12 mouse cellular contexts compared by ENCODE assay signal in the genomic region with DNA sequence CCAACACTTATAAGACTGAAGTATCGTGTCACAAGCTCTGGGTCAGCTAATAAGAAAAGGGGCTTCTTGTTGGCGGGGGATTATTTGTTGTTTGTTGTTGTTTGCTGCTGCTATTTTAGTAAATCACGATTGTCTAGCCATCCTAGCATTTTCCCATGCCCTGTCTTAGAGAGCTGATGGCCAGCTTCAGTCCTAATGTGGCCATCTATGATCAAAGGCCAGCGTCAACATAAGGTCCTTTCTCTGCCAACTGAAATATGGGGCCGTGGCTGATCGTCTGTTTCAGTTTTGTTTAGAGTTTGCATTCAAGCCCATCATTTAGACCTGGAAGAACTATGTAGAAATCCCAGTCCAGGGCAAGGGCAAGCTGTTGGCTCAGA.
DNase-seq lines count a peak whose midpoint lies in the region; ATAC-seq and TF ChIP-seq lines count a peak whose summit lies in the region.
"Had no signal": no experiment of that assay in that cellular context is flagged by ENCODE, and none has a peak within 500 bp of the region (broad histone marks: within the 10 kb centered on the region; RNA-seq: fewer than 3 reads in every experiment).

No protein-coding gene starts in this region.

- peak overlapping the region; percentile 21 to 44; a peak in 2 of 4 replicates for H3K27ac ChIP-seq in heart, embryonic 14.5 days (replicated peaks in 1 of 2; ENCODE audit: control insufficient read depth in 1 of 2, insufficient read depth in 1 of 2, low read depth in 2 of 2, low read length in 2 of 2)
- no peak overlapping the region; the same call in none of the 2 replicates for H3K27ac ChIP-seq in liver, postnatal 0 days (ENCODE audit: low read depth)
- no peak overlapping the region for H3K27ac ChIP-seq in liver, embryonic 11.5 days (ENCODE audit: low read depth, low read length)
- H3K27ac ChIP-seq in embryonic facial prominence, embryonic 13.5 days, result peak overlapping the region; percentile 48; the same call in 1 of the 2 replicates
- peak overlapping the region; percentile 67; the same call in 1 of the 2 replicates for H3K27ac ChIP-seq in limb, embryonic 13.5 days
- H3K27ac ChIP-seq: macrophage had no signal

- 67% methylated on average over 6 of the region's 6 CpGs for WGBS in heart, embryonic 14.5 days
- WGBS in liver, postnatal 0 days (ENCODE audit: insufficient replicate concordance), result 65% methylated on average over 6 of the region's 6 CpGs
- 64% methylated on average over 6 of the region's 6 CpGs for WGBS in liver, embryonic 11.5 days
- 37% methylated on average over 6 of the region's 6 CpGs for WGBS in embryonic facial prominence, embryonic 13.5 days
- WGBS in limb, embryonic 13.5 days, result 39% methylated on average over 6 of the region's 6 CpGs

- TF ChIP-seq CTCF in liver, postnatal 0 days (IDR thresholded peaks at IDR 0.05; ENCODE audit: low read depth), result no peak

- H3K36me3 ChIP-seq in heart, embryonic 14.5 days (ENCODE audit: control insufficient read depth, insufficient read depth, low read length), result no peaks in the 10 kb centered on the region
- H3K36me3 ChIP-seq in liver, postnatal 0 days (replicated peaks; ENCODE audit: insufficient read depth, low read length), result 0 out of 2 replicates have a peak, but pooled peaks cover 3% of the 10 kb centered on the region
- H3K36me3 ChIP-seq in liver, embryonic 11.5 days (ENCODE audit: control insufficient read depth, insufficient read depth, low read length), result no peaks in the 10 kb centered on the region
- no peaks in the 10 kb centered on the region for H3K36me3 ChIP-seq in embryonic facial prominence, embryonic 13.5 days
- no peaks in the 10 kb centered on the region for H3K36me3 ChIP-seq in limb, embryonic 13.5 days

- H3K4me3 ChIP-seq in heart, embryonic 14.5 days (ENCODE audit: control insufficient read depth in 1 of 2, insufficient read depth in 1 of 2, low read depth in 1 of 2, low read length in 2 of 2), result no peak overlapping the region
- H3K4me3 ChIP-seq in liver, postnatal 0 days (ENCODE audit: low read depth, low read length), result no peak overlapping the region
- H3K4me3 ChIP-seq in liver, embryonic 11.5 days (ENCODE audit: low read depth, low read length), result no peak overlapping the region
- no peak overlapping the region for H3K4me3 ChIP-seq in embryonic facial prominence, embryonic 13.5 days
- H3K4me3 ChIP-seq in limb, embryonic 13.5 days, result no peak overlapping the region
- H3K4me3 ChIP-seq: forebrain, embryonic 13.5 days had no signal

- H3K4me1 ChIP-seq in heart, embryonic 14.5 days (ENCODE audit: control insufficient read depth in 2 of 2, insufficient read depth in 2 of 2, low read length in 2 of 2), result peaks cover 29 to 50% of the 10 kb centered on the region in 2 experiments
- peaks cover 17% of the 10 kb centered on the region for H3K4me1 ChIP-seq in liver, postnatal 0 days (ENCODE audit: insufficient read depth)
- H3K4me1 ChIP-seq in liver, embryonic 11.5 days (replicated peaks; ENCODE audit: control insufficient read depth, insufficient read depth, low read length), result peaks cover 3% of the 10 kb centered on the region
- peaks cover 55% of the 10 kb centered on the region for H3K4me1 ChIP-seq in embryonic facial prominence, embryonic 13.5 days
- peaks cover 64% of the 10 kb centered on the region for H3K4me1 ChIP-seq in limb, embryonic 13.5 days

- intact Hi-C loops in heart, postnatal 36 days (cut with DNase I), result no loop called here

- H3K9me3 ChIP-seq in heart, embryonic 14.5 days (ENCODE audit: control insufficient read depth, low read length), result no peaks in the 10 kb centered on the region
- H3K9me3 ChIP-seq in liver, postnatal 0 days (ENCODE audit: low read length), result no peaks in the 10 kb centered on the region
- H3K9me3 ChIP-seq in liver, embryonic 11.5 days (ENCODE audit: control insufficient read depth, low read length), result no peaks in the 10 kb centered on the region
- H3K9me3 ChIP-seq in embryonic facial prominence, embryonic 13.5 days, result no peaks in the 10 kb centered on the region
- H3K9me3 ChIP-seq in limb, embryonic 13.5 days, result no peaks in the 10 kb centered on the region
- H3K9me3 ChIP-seq: forebrain, embryonic 13.5 days had no signal

- no peak for ATAC-seq in heart, embryonic 14.5 days (ENCODE audit: insufficient number of reproducible peaks, insufficient read depth, low FRiP score, low read depth)
- peak; percentile 23; the same call in 1 of the 2 replicates for ATAC-seq in liver, postnatal 0 days
- ATAC-seq in liver, embryonic 11.5 days (replicated peaks; ENCODE audit: low FRiP score), result no peak
- ATAC-seq in embryonic facial prominence, embryonic 13.5 days (ENCODE audit: insufficient number of reproducible peaks, insufficient read depth, low FRiP score, low TSS enrichment, low read depth), result no peak
- no peak for ATAC-seq in limb, embryonic 13.5 days (ENCODE audit: low FRiP score, low read depth)
- ATAC-seq: forebrain, embryonic 13.5 days had no signal

- TF ChIP-seq EP300 in liver, postnatal 0 days (IDR thresholded peaks at IDR 0.05; ENCODE audit: low read depth), result no peak

- H3K27me3 ChIP-seq in heart, embryonic 14.5 days (ENCODE audit: control insufficient read depth, insufficient read depth, low read length), result no peaks in the 10 kb centered on the region
- H3K27me3 ChIP-seq in liver, postnatal 0 days (ENCODE audit: insufficient read depth, low read length), result no peaks in the 10 kb centered on the region
- H3K27me3 ChIP-seq in liver, embryonic 11.5 days (replicated peaks; ENCODE audit: control insufficient read depth, insufficient read depth, low read length), result no peaks in the 10 kb centered on the region
- H3K27me3 ChIP-seq in embryonic facial prominence, embryonic 13.5 days, result no peaks in the 10 kb centered on the region
- no peaks in the 10 kb centered on the region for H3K27me3 ChIP-seq in limb, embryonic 13.5 days
- H3K27me3 ChIP-seq: forebrain, embryonic 13.5 days had no signal

- peak overlapping the region; percentile 5; the same call in 1 of the 2 replicates for H3K9ac ChIP-seq in heart, embryonic 14.5 days (ENCODE audit: low read length)
- H3K9ac ChIP-seq in liver, postnatal 0 days (replicated peaks), result no peak overlapping the region
- H3K9ac ChIP-seq in liver, embryonic 11.5 days (ENCODE audit: low read depth, low read length), result no peak overlapping the region
- H3K9ac ChIP-seq in embryonic facial prominence, embryonic 13.5 days, result no peak overlapping the region
- no peak overlapping the region for H3K9ac ChIP-seq in limb, embryonic 13.5 days
- H3K9ac ChIP-seq: forebrain, embryonic 13.5 days had no signal

- no peak for DNase-seq in heart, postnatal 36 days
- DNase-seq in liver, postnatal 0 days, result no peak
- DNase-seq in liver, embryonic 11.5 days (ENCODE audit: low spot score), result no peak
- no peak for DNase-seq in thymus, adult 18-20 months
- DNase-seq in adrenal gland, postnatal 10 days, result no peak
- DNase-seq: adrenal gland, adult 8-10 months; cerebellum, postnatal 36 days had no signal

- no peak overlapping the region for H3K4me2 ChIP-seq in heart, embryonic 14.5 days (ENCODE audit: low read length)
- H3K4me2 ChIP-seq in liver, postnatal 0 days (ENCODE audit: low read depth, low read length), result no peak overlapping the region
- H3K4me2 ChIP-seq in liver, embryonic 11.5 days, result no peak overlapping the region
- no peak overlapping the region for H3K4me2 ChIP-seq in embryonic facial prominence, embryonic 13.5 days
- H3K4me2 ChIP-seq in limb, embryonic 13.5 days (replicated peaks), result no peak overlapping the region; the same call in 1 of the 2 replicates
- H3K4me2 ChIP-seq: forebrain, embryonic 13.5 days had no signal

Comparison
In these comparisons a context has a peak if more than half of its experiments do, and no peak if none do; other contexts are left out.
1. H3K27ac ChIP-seq: peak in heart, embryonic 14.5 days (2 of 2), embryonic facial prominence, embryonic 13.5 days (single experiment) and limb, embryonic 13.5 days (single experiment); none in liver, postnatal 0 days (single experiment) and liver, embryonic 11.5 days (single experiment).